In the genomic region with DNA sequence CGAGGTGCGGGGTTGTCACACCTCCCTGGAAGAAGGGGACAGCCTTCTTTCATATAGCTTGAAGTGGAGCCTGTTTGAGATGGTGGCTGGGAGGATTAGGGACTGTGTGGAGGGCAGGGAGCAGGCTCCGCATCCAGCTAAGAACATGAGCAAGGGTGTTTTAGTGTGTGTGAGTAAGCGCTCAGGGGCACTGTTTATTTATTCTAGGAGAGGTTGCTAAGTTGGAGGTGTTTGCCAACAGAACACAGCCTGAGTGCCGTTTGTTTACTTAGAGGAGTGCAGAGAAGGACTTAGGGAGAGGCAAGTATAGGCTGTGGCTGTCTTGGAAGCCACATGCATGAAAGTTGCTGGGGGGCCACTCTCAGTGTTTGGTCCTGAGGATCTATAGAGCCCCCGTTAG, we compare ENCODE assay signal across 11 mouse cellular contexts.
DNase-seq lines count a peak whose midpoint lies in the region; ATAC-seq lines count a peak whose summit lies in the region.
"Had no signal": no experiment of that assay in that cellular context is flagged by ENCODE, and none has a peak within 500 bp of the region (broad histone marks: within the 10 kb centered on the region; RNA-seq: fewer than 3 reads in every experiment).

No protein-coding gene starts in this region.

- WGBS in heart, embryonic 16.5 days, result 44% methylated on average over 6 of the region's 6 CpGs
- WGBS in embryonic facial prominence, embryonic 11.5 days, result 62% methylated on average over 6 of the region's 6 CpGs
- WGBS in intestine, embryonic 16.5 days, result 37% methylated on average over 6 of the region's 6 CpGs

- no peak for DNase-seq in heart, postnatal 14 days
- no peak for DNase-seq in embryonic facial prominence, embryonic 11.5 days (ENCODE audit: low spot score)
- peak; percentile 44 to 49 for DNase-seq in lung, postnatal 4 days
- DNase-seq in thymus, postnatal 14 days, result no peak
- no peak for DNase-seq in gastrocnemius, postnatal 25 days
- DNase-seq: cerebellum, postnatal 25 days; retina, postnatal 1 day had no signal

- no peak overlapping the region for H3K4me2 ChIP-seq in heart, embryonic 16.5 days (ENCODE audit: low read depth, low read length)
- H3K4me2 ChIP-seq in embryonic facial prominence, embryonic 11.5 days (ENCODE audit: low read depth, low read length), result no peak overlapping the region
- H3K4me2 ChIP-seq in intestine, embryonic 16.5 days (ENCODE audit: low read depth, low read length), result no peak overlapping the region

- no peak for ATAC-seq in heart, embryonic 16.5 days (replicated peaks; ENCODE audit: extremely low read depth, insufficient read depth, low FRiP score)
- no peak for ATAC-seq in embryonic facial prominence, embryonic 11.5 days (replicated peaks; ENCODE audit: insufficient number of reproducible peaks, low FRiP score, low TSS enrichment, low read depth)
- 0 out of 2 replicates have a peak, but pooled peaks have one; percentile 23 for ATAC-seq in intestine, embryonic 16.5 days
- ATAC-seq in activated CD4-positive, CD25-positive, alpha-beta regulatory T cell, adult 4 months, result no peak
- ATAC-seq: inflammation-experienced regulatory T-cells, adult 6 months had no signal

- H3K27ac ChIP-seq in heart, embryonic 16.5 days (ENCODE audit: low read length), result peak overlapping the region; percentile 84
- H3K27ac ChIP-seq in embryonic facial prominence, embryonic 11.5 days (replicated peaks; ENCODE audit: low read depth, low read length), result peak overlapping the region; percentile 42; the same call in 1 of the 2 replicates
- H3K27ac ChIP-seq in intestine, embryonic 16.5 days (ENCODE audit: low read length), result peak overlapping the region; percentile 57; the same call in 1 of the 2 replicates

- no peak overlapping the region for H3K4me3 ChIP-seq in heart, embryonic 16.5 days (ENCODE audit: low read length)
- H3K4me3 ChIP-seq in embryonic facial prominence, embryonic 11.5 days (ENCODE audit: low read depth, low read length), result no peak overlapping the region
- H3K4me3 ChIP-seq in intestine, embryonic 16.5 days (ENCODE audit: low read length), result no peak overlapping the region

- H3K9me3 ChIP-seq in heart, embryonic 16.5 days (replicated peaks; ENCODE audit: control insufficient read depth, low read length), result no peaks in the 10 kb centered on the region
- H3K9me3 ChIP-seq in embryonic facial prominence, embryonic 11.5 days (replicated peaks; ENCODE audit: control insufficient read depth, low read length), result no peaks in the 10 kb centered on the region
- no peaks in the 10 kb centered on the region for H3K9me3 ChIP-seq in intestine, embryonic 16.5 days (ENCODE audit: control insufficient read depth, low read length)

- H3K36me3 ChIP-seq in heart, embryonic 16.5 days (ENCODE audit: control insufficient read depth, insufficient read depth), result no peaks in the 10 kb centered on the region
- no peaks in the 10 kb centered on the region for H3K36me3 ChIP-seq in embryonic facial prominence, embryonic 11.5 days (replicated peaks; ENCODE audit: control insufficient read depth, insufficient read depth, low read depth, low read length)
- no peaks in the 10 kb centered on the region for H3K36me3 ChIP-seq in intestine, embryonic 16.5 days (ENCODE audit: control insufficient read depth, insufficient read depth, low read length)

- H3K9ac ChIP-seq in heart, embryonic 16.5 days (ENCODE audit: low read length), result no peak overlapping the region
- H3K9ac ChIP-seq in embryonic facial prominence, embryonic 11.5 days (replicated peaks; ENCODE audit: low read length), result no peak overlapping the region
- H3K9ac ChIP-seq in intestine, embryonic 16.5 days (ENCODE audit: low read depth, low read length), result no peak overlapping the region

- no peaks in the 10 kb centered on the region for H3K27me3 ChIP-seq in heart, embryonic 16.5 days (ENCODE audit: control insufficient read depth, insufficient read depth, low read length)
- no peaks in the 10 kb centered on the region for H3K27me3 ChIP-seq in embryonic facial prominence, embryonic 11.5 days (ENCODE audit: control insufficient read depth, insufficient read depth, low read length)
- no peaks in the 10 kb centered on the region for H3K27me3 ChIP-seq in intestine, embryonic 16.5 days (replicated peaks; ENCODE audit: control insufficient read depth, insufficient read depth, low read length)

- intact Hi-C loops in heart, postnatal 14 days (cut with DNase I), result no loop called here

- peaks cover 38% of the 10 kb centered on the region for H3K4me1 ChIP-seq in heart, embryonic 16.5 days (ENCODE audit: control insufficient read depth, insufficient read depth, low read length)
- H3K4me1 ChIP-seq in embryonic facial prominence, embryonic 11.5 days (ENCODE audit: control insufficient read depth, insufficient read depth, low read length), result peaks cover 12% of the 10 kb centered on the region; the same call in 1 of the 2 replicates
- peaks cover 15% of the 10 kb centered on the region for H3K4me1 ChIP-seq in intestine, embryonic 16.5 days (ENCODE audit: control insufficient read depth, insufficient read depth, low read length)

Comparison
In these comparisons a context has a peak if more than half of its experiments do, and no peak if none do; other contexts are left out.
1. DNase-seq: peak in lung, postnatal 4 days (2 of 2); none in heart, postnatal 14 days (0 of 2), embryonic facial prominence, embryonic 11.5 days (single experiment), thymus, postnatal 14 days (single experiment) and gastrocnemius, postnatal 25 days (single experiment).
2. Peak in every context shown above with its lines, with median percentiles within 50 percentile points of each other: H3K27ac ChIP-seq.